Mouse (Mus musculus): Measurements from ENCODE around the gene Wasf2. TPM values are rescaled to one million over a fixed set of nuclear protein-coding genes. Genes with fewer than 3 reads are reported as not detected.

Gene Wasf2
- total RNA-seq, 4 experiments from 2014 or later = 35.7 to 48.2 (median 46.7) TPM

GRCm38 (mm10) chr4:133233285-133233976 lies 103.1 kb downstream of the Wasf2 start:
- DNase-seq (ENCODE audit: low spot score in 2 of 2) = no peak

GRCm38 (mm10) chr4:133234771-133235170 lies 104.5 kb downstream of the Wasf2 start:
- DNase-seq (ENCODE audit: low spot score in 2 of 2) = no peak

- no peak for DNase-seq (ENCODE audit: low spot score in 2 of 2)
Observed at GRCm38 (mm10) chr4:133235415-133235814, 105.1 kb downstream of the Wasf2 start.

GRCm38 (mm10) chr4:133237911-133238310 lies 107.6 kb downstream of the Wasf2 start:
- no peak for DNase-seq (ENCODE audit: low spot score in 2 of 2)

GRCm38 (mm10) chr4:133240490-133240921 lies 110.2 kb downstream of the Wasf2 start, which contains the start of gene Map3k6:
Gene Map3k6, plus strand, starts transcription at chr4:133240818.
- DNase-seq (ENCODE audit: low spot score in 2 of 2) = no peak

GRCm38 (mm10) chr4:133240934-133241908 lies 110.9 kb downstream of the Wasf2 start:
- DNase-seq (ENCODE audit: low spot score in 2 of 2) = peak; percentile 75 to 81

GRCm38 (mm10) chr4:133241910-133242309 lies 111.6 kb downstream of the Wasf2 start:
- DNase-seq (ENCODE audit: low spot score in 2 of 2) = no peak

- no peak for DNase-seq (ENCODE audit: low spot score in 2 of 2)
Observed at GRCm38 (mm10) chr4:133242710-133243109, 112.4 kb downstream of the Wasf2 start.

GRCm38 (mm10) chr4:133243538-133243937 lies 113.2 kb downstream of the Wasf2 start:
- no peak for DNase-seq (ENCODE audit: low spot score in 2 of 2)

GRCm38 (mm10) chr4:133244289-133244688 lies 114.0 kb downstream of the Wasf2 start:
- no peak for DNase-seq (ENCODE audit: low spot score in 2 of 2)

GRCm38 (mm10) chr4:133247072-133247471 lies 116.8 kb downstream of the Wasf2 start:
- no peak for DNase-seq (ENCODE audit: low spot score in 2 of 2)

GRCm38 (mm10) chr4:133247806-133248449 lies 117.6 kb downstream of the Wasf2 start:
- no peak for DNase-seq (ENCODE audit: low spot score in 2 of 2)

Small RNAs within 50 kb of the gene (microRNA-seq; reads per million reads assigned to microRNA genes)
- 3.2 to 3.5 reads per million in 2 experiments for gene Mir7017

Other genes starting within 250 kb of the Wasf2 start
- 100 to 1,000 TPM in 2 of 4 experiments, 10 to 100 TPM in 2; 97.1 to 116 (median 106) TPM for gene Stx12, start 246.0 kb upstream of the Wasf2 start, total RNA-seq (2022)
- 10 to 100 TPM; 47.4 to 67.7 (median 53.2) TPM for gene Fam76a, start 207.9 kb upstream of the Wasf2 start, total RNA-seq (2022)
- 1 to 10 TPM in 2 of 4 experiments, under 1 TPM in 1, not detected in 1; 0.19 to 3.9 (median 3.4) TPM for gene Fgr, start 156.4 kb upstream of the Wasf2 start, total RNA-seq (2022)
- 100 to 1,000 TPM in 3 of 4 experiments, 10 to 100 TPM in 1; 99.1 to 116 (median 106) TPM for gene Ahdc1, start 119.2 kb upstream of the Wasf2 start, total RNA-seq (2022)
- gene Cd164l2, start 81.6 kb downstream of the Wasf2 start, total RNA-seq (2022) = 1 to 10 TPM; 3.3 to 4.3 (median 3.9) TPM
- gene Gpr3, start 82.0 kb downstream of the Wasf2 start, total RNA-seq (2022) = 1 to 10 TPM; 4.3 to 8.0 (median 6.5) TPM
- gene Map3k6, start 110.3 kb downstream of the Wasf2 start, total RNA-seq (2022) = 1 to 10 TPM; 4.8 to 6.1 (median 5.8) TPM
- gene Sytl1, start 132.6 kb downstream of the Wasf2 start, total RNA-seq (2022) = 1 to 10 TPM in 3 of 4 experiments, under 1 TPM in 1; 0.84 to 1.4 (median 1.4) TPM
- 10 to 100 TPM; 80.1 to 92.0 (median 85.6) TPM for gene Tmem222, start 147.3 kb downstream of the Wasf2 start, total RNA-seq (2022)
- 10 to 100 TPM; 65.1 to 85.8 (median 72.2) TPM for gene Wdtc1, start 223.0 kb downstream of the Wasf2 start, total RNA-seq (2022)
- 10 to 100 TPM; 62.2 to 66.1 (median 65.1) TPM for gene Slc9a1, start 239.2 kb downstream of the Wasf2 start, total RNA-seq (2022)